Mouse (Mus musculus): Measurements from ENCODE around the gene Ryk.
A peak's percentile ranks its signal among the peaks of the same experiment; 100 is the strongest.

Ryk gene

GRCm38 (mm10) chr9:102858283-102858682 is 23.6 kb downstream of the Ryk start:
- DNase-seq (ENCODE audit: low read depth, low spot score), result no peak

GRCm38 (mm10) chr9:102859399-102859798 is 24.7 kb downstream of the Ryk start:
- DNase-seq (ENCODE audit: low read depth, low spot score), result no peak

DNA sequence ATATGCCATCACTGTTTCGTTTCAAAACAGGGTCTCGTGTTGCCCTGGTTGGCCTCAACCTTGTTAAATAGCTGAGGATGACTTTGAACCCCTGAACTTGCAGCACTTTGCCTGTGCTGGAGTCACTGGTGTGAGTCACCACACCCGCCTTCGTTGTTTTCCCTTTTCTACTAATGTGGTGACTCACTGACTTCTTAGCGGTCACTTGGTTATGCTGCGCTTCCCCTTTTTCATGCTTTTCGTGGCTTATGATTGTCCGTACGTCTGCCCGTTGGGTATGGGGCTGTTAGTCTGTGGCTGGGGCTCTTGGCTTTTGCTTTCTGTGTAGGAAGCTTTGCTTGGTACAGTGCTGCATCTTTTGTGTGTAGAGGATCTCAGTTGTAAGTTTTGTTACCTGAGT is 25.2 kb downstream of the Ryk start:
- DNase-seq (ENCODE audit: low read depth, low spot score), result no peak

GRCm38 (mm10) chr9:102860802-102861469 is 26.2 kb downstream of the Ryk start:
- DNase-seq (ENCODE audit: low read depth, low spot score), result no peak

- no peak for DNase-seq (ENCODE audit: low read depth, low spot score)
These were observed 27.1 kb downstream of the Ryk start for GRCm38 (mm10) chr9:102861789-102862188.

- DNase-seq (ENCODE audit: low read depth, low spot score), result no peak
These were observed 27.5 kb downstream of the Ryk start for GRCm38 (mm10) chr9:102862260-102862659.

DNA sequence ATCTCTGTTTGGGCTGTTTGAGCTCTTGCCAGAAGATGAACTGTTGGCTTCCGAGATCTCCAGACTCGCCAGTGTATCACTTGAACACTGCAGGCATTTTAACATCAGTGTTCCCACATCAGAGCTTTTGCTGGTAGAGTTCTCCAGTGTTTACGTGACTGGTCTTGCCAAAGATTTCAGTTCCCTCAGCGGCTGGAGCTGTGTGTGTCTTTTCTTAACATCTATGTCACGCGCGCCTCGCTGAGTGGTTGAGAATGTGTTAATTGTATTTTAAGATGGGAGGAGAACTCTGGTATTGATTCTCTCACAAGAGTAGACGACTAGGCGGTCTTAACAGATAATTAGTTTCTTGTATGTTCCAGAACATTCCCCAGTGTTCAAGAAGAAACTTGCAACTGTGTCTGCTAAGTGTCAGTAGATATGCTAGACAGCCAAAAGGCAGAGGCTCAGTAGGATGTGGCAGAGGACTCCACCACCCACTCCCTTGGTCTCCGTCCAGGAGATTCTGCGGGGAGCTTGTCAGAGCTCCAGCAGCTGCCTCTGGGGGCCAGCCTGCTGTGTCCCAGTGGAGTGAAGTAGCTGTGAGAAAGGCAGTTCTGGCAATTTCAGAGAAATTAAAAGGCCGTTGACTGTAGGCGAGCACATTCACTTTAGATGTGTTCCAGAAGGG is 29.3 kb downstream of the Ryk start:
- DNase-seq (ENCODE audit: low read depth, low spot score), result no peak

DNA sequence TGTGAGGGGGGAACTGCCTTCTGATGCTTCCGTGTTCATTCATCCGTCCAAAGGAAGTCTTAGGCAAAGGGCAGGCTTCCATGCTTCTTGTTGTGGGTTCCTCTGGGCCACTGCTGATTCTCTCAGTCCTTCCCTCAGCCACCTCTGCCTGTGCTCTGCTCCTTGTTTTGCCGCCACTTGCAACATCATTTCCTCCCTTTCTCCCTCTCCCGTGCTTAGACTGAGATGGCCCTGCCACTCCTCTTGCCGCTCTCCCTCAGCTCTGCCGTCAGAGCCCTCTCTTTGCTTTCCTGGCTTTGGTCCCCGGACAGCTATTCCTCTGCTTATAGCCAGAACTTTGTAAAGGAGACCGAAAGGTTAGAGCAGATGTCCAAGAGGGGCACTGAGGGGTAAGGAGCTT is 30.2 kb downstream of the Ryk start:
- no peak for DNase-seq (ENCODE audit: low read depth, low spot score)

GRCm38 (mm10) chr9:102865946-102866737 is 31.4 kb downstream of the Ryk start:
- DNase-seq (ENCODE audit: low read depth, low spot score), result no peak

DNA sequence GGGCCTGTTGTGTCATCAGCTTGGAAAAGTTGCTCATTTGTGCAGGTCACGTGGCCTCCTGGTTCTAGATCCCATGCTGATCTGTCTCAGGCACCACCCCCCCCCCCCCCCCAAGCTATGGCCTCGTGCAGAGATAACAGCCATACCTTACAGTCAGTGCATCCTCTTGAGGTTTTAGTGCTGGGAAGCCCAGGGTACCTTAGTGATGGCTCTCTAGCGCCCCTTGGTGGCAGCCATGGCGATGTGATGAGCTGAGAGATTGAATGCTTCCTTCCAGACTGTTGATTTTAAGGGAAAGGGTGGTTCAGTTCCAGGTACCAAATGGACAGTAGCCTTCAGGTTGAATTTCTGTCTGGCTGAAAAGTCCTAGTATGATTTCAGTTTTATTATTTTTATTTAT is 32.2 kb downstream of the Ryk start:
- DNase-seq (ENCODE audit: low read depth, low spot score), result peak; percentile 84

DNA sequence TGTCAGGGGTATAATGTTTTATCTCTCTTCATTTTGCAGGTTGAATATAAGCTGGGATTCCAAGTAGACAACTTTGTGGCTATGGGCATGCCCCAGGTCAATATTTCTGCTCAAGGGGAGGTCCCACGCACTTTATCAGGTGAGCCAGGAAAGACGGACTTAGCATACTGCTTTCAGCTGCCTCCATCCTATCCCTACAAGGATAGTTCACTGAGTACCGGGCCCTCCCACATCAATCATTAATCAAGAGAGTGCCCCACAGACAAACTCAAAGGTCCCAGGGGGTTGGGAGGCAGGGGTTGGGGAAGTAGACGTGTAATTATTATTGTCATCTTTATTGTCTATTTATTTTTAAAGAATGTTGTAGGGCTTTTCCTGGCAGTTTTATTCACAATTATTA is 32.8 kb downstream of the Ryk start:
- DNase-seq (ENCODE audit: low read depth, low spot score), result no peak

DNA sequence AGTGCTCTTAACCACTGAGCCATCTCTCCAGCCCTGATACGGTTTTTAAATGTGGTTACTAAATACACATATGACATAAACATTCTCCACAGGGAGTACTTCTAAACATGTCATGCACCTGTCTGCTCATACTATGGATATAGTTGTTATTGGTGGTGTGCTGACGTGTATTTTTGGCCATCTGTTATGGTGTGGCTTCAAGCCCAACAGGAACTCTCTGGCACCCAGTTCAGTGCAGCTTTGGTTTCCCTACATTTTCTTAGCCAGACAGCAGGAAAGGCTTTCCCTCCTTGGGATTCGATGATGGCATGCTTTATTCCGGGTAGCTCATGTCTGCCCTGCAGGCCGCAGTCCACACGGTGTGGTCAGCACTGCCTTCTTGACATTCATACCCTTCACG is 33.7 kb downstream of the Ryk start:
- DNase-seq (ENCODE audit: low read depth, low spot score), result no peak

DNA sequence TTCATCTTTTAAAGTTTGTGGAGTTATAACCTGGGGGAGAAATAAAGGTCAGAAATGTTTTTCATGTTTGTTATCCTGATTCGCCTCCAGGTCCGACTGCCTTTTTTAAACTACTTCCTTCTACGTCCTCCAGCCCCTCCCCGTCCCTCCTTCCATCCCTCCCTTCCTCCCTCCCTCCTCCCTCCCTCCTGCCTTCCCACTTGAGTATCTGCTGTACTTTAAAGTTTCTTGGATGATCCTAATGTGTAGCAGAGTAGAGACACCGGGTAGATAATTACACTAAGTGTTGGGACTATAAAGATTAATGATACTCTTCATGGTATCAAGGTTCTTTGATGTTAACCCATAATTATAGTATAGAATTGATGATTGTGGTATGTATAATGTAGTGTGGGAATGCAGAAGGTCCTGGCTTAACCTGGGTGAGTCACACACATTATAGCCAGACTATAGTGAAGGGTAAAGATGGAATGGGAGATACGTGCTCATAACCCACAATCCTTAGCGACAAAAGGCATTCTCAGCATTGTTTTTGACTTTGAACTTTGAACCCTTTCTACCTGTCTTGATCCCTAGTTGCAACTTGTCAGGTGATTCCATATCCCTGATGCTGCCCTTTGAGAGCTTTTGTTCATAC is 41.5 kb downstream of the Ryk start:
- DNase-seq (ENCODE audit: low read depth, low spot score), result no peak

GRCm38 (mm10) chr9:102877916-102878315 is 43.2 kb downstream of the Ryk start:
- no peak for DNase-seq (ENCODE audit: low read depth, low spot score)

DNA sequence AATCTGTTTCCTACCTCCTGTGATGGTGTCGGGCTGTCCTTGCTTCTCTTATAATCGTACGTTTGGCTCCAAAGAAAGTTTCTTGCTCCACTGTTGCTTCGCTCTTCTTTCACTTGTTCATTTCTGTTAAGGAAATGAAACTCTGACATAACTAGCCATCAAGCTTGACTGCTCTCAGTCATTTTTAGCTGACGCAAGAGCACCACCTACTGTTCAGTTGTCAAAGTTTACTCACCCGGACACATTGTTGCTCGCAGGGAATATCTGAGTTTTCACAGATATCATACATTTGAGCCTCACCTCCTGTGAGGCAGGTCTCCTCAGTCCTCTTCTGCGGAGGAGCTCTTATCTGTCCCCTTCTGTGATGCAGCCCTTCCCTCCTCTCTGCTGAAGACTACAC is 44.8 kb downstream of the Ryk start:
- peak; percentile 70 for DNase-seq (ENCODE audit: low read depth, low spot score)

GRCm38 (mm10) chr9:102884703-102885102 is 50.0 kb downstream of the Ryk start:
- no peak for DNase-seq (ENCODE audit: low read depth, low spot score)

GRCm38 (mm10) chr9:102890166-102890565 is 55.4 kb downstream of the Ryk start:
- DNase-seq (ENCODE audit: low read depth, low spot score), result no peak

DNA sequence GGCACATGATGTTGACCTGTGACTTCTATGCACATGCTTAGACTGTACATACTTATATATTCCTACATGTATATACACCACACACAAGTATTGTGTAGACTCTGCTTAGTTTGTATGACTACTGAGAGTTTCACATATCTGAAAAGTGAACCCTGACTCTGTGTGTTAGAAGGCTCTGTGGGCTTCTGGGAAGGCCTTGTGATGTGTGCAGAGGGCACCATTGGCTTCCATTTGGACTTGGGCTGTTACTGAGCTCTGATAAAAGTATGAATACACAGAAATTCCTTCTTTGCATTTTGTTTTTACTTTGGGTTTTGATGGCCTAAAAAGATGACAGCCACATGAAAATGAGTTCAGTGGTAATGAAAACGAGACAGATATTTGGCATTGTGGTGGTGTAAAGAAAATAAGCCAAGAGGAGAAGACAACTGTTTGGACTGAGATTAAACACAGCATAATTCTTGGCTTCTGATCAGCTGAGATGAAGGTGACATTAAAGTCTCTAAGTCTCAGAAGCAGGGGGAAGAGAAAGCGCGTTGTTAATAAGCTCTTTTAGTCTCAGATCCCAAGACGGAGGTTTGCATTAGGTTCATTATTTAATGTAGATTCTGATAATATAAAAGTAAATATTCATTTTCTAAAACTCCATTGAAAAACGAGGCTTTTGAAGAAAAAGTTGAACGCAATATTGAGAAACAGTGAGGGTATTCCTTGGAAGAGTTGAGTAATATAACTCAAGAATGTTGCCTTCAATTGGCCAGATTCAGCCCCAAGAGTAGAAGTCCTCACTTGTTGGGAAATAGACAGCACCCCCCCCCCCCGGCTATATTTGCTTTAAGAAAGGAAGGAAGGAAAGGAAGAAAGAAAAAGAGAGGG is 58.0 kb downstream of the Ryk start:
- no peak for DNase-seq (ENCODE audit: low read depth, low spot score)

- DNase-seq (ENCODE audit: low read depth, low spot score), result no peak
These were observed 58.7 kb downstream of the Ryk start for GRCm38 (mm10) chr9:102893356-102893870.

DNA sequence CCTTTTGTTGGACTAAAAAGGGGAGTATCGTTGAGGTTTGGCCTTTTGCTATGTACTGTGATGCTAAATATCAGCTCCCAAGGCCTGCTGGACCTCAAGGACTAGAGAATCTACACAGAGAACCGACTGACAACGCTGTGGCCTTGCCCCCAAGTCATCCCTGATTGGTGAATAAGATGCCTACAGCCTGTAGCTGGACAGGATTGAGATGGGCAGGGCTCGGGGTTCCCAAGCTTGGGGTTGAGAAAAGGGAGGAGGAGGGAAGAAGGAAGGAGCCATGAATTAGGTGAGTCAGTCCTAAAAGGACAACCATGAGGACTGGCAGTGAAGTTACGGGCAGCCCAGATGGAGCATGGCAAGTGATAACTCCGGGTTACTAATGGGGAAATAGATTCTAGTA is 65.2 kb downstream of the Ryk start:
- DNase-seq (ENCODE audit: low read depth, low spot score), result no peak

GRCm38 (mm10) chr9:102902308-102902707 is 67.6 kb downstream of the Ryk start:
- DNase-seq (ENCODE audit: low read depth, low spot score), result no peak

All from ZHBTc4 (cell line).